Mouse (Mus musculus): ENCODE data around the gene Shmt1. TPM values are rescaled to one million over a fixed set of nuclear protein-coding genes. Genes with fewer than 3 reads are reported as not detected.
"Not testable (repeated sequence)": the region's sequence is repeated elsewhere in the genome, so short reads cannot be mapped to it uniquely, and the experiment has no call there.

Gene Shmt1
- polyA plus RNA-seq (2014; fragmentation: Nextera tagmentation; extraction: Ambion mirVana), result 93.5 and 101 TPM in 2 replicates

DNA sequence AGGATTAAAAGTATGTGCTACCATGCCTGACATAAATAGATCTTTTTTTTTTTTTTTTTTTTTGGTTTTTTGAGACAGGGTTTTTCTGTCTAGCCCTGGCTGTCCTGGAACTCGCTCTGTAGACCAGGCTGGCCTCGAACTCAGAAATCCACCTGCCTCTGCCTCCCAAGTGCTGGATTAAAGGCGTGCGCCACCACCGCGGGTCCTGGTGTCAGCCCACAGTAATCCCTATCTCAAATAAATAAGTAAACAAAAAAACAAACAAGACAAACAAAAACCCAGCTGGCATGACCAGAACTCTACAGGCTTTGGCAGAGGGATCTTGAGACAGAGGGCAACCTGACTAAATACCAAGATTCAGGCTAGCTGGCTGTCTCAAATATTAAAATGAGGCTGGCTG, at the start of gene Shmt1:
Shmt1 (minus strand) TSS at position 101 of the 400 bp plus-strand sequence.
- peak within 1 kb of the TSS; percentile 32 for H3K27ac ChIP-seq (ENCODE audit: low read depth, low read length)
- peak within 1 kb of the TSS; percentile 55 for H3K4me3 ChIP-seq (ENCODE audit: low read depth, low read length)
- peak within 1 kb of the TSS; percentile 49 for H3K9ac ChIP-seq (ENCODE audit: low read depth, low read length)
- DNase-seq (ENCODE audit: low spot score); H3K9me3 ChIP-seq (ENCODE audit: control insufficient read depth, low read length); ATAC-seq (replicated peaks; ENCODE audit: low FRiP score); H3K36me3 ChIP-seq (ENCODE audit: control insufficient read depth, insufficient read depth, low read length); H3K27me3 ChIP-seq (replicated peaks; ENCODE audit: control insufficient read depth, insufficient read depth, low read length): not testable (repeated sequence)
- H3K4me1 ChIP-seq (replicated peaks; ENCODE audit: control insufficient read depth, insufficient read depth, low read length), result peaks cover 24% of the 10 kb centered on the region
- WGBS, result 21% methylated on average over 6 of the region's 6 CpGs
- peak within 1 kb of the TSS; percentile 76 for H3K4me2 ChIP-seq

DNA sequence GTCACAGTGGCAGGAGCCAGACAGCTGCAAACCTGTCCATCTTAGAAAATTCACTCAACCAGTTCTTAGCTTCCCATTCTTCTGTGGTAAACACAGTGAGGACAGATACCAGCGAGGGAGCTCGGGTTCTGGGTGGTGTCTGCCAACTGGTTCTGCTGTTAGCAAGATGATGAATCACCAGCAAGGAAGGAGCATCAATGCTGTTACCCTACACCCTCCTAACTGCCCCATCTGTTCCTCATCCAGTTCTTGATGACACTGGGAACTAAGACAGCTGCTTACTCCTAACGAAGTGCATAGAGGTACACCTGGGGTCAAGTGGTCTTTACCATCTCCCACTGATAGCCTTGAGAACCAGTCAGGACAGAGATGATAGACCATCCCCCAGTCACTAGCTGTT, 45.1 kb upstream of the Shmt1 start:
- DNase-seq (ENCODE audit: low spot score) (no peak), ATAC-seq (replicated peaks; ENCODE audit: low FRiP score) (no peak)
- Histone ChIP-seq H3K4me3 (ENCODE audit: low read depth, low read length) (no peak overlapping the region), H3K27ac (ENCODE audit: low read depth, low read length) (0 out of 2 replicates have a peak overlapping the region, but pooled peaks have one; percentile 5), H3K4me1 (replicated peaks; ENCODE audit: control insufficient read depth, insufficient read depth, low read length) (no peaks in the 10 kb centered on the region), H3K27me3 (replicated peaks; ENCODE audit: control insufficient read depth, insufficient read depth, low read length) (no peaks in the 10 kb centered on the region), H3K36me3 (ENCODE audit: control insufficient read depth, insufficient read depth, low read length) (peaks cover 29% of the 10 kb centered on the region), H3K9me3 (ENCODE audit: control insufficient read depth, low read length) (no peaks in the 10 kb centered on the region), H3K9ac (ENCODE audit: low read depth, low read length) (no peak overlapping the region), H3K4me2 (no peak overlapping the region)
- 67% methylated on average over 3 of the region's 3 CpGs for WGBS

DNA sequence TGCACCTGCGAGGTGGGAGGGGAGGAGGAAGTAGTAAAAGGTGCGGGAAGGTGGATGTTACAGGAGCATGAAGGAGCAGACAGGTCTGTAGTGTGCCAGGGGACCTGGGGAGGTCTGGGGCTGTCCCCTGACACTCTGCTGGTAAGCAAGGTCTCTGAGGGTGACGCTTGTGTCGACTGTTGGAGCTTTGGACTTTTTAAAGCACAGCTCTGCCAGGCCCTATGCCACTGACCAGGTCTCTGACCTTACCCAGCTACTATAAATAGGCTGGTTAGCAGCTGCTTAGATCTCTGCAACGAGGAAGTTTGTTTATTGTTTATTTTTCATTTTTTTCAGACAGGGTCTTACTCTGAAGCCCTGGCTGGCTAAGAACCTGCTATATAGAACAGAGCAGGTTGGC, 33.9 kb upstream of the Shmt1 start:
- no peaks in the 10 kb centered on the region for H3K9me3 ChIP-seq (ENCODE audit: control insufficient read depth, low read length)
- no peak overlapping the region for H3K4me2 ChIP-seq
- H3K36me3 ChIP-seq (ENCODE audit: control insufficient read depth, insufficient read depth, low read length), result peaks cover 12% of the 10 kb centered on the region
- no peak for DNase-seq (ENCODE audit: low spot score)
- H3K4me1 ChIP-seq (replicated peaks; ENCODE audit: control insufficient read depth, insufficient read depth, low read length), result no peaks in the 10 kb centered on the region
- WGBS, result 91% methylated on average over 5 of the region's 5 CpGs
- H3K27me3 ChIP-seq (replicated peaks; ENCODE audit: control insufficient read depth, insufficient read depth, low read length), result no peaks in the 10 kb centered on the region
- H3K9ac ChIP-seq (ENCODE audit: low read depth, low read length), result no peak overlapping the region
- ATAC-seq (replicated peaks; ENCODE audit: low FRiP score), result no peak
- H3K4me3 ChIP-seq (ENCODE audit: low read depth, low read length), result no peak overlapping the region
- no peak overlapping the region for H3K27ac ChIP-seq (ENCODE audit: low read depth, low read length)

DNA sequence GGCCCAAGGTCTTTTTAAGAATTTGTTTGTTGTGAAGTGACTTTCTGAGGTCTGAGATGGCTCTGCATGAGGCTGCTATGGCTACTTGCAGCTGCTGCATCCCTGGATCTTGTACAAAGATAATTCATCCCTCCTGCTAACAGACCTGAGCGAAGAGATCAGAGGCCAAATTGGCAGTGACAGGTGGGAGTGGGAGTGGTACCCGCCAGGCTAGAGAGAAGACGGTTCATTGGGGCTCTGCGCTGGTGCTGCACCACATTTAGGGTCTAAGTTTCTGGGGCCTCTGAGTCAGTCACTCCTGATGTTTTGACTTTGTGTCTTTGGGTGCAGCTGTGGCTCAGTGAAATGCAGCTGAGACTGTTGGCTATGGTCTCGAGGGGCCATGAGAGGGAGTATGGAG, 31.9 kb upstream of the Shmt1 start:
- DNase-seq (ENCODE audit: low spot score) (no peak), ATAC-seq (replicated peaks; ENCODE audit: low FRiP score) (no peak)
- H3K27ac ChIP-seq (ENCODE audit: low read depth, low read length), result no peak overlapping the region
- peaks cover 8% of the 10 kb centered on the region; the same call in 1 of the 2 replicates for H3K36me3 ChIP-seq (ENCODE audit: control insufficient read depth, insufficient read depth, low read length)
- no peak overlapping the region for H3K9ac ChIP-seq (ENCODE audit: low read depth, low read length)
- no peaks in the 10 kb centered on the region for H3K4me1 ChIP-seq (replicated peaks; ENCODE audit: control insufficient read depth, insufficient read depth, low read length)
- H3K4me3 ChIP-seq (ENCODE audit: low read depth, low read length), result no peak overlapping the region
- H3K9me3 ChIP-seq (ENCODE audit: control insufficient read depth, low read length), result no peaks in the 10 kb centered on the region
- H3K4me2 ChIP-seq, result no peak overlapping the region
- 88% methylated on average over 5 of the region's 5 CpGs for WGBS
- H3K27me3 ChIP-seq (replicated peaks; ENCODE audit: control insufficient read depth, insufficient read depth, low read length), result no peaks in the 10 kb centered on the region

DNA sequence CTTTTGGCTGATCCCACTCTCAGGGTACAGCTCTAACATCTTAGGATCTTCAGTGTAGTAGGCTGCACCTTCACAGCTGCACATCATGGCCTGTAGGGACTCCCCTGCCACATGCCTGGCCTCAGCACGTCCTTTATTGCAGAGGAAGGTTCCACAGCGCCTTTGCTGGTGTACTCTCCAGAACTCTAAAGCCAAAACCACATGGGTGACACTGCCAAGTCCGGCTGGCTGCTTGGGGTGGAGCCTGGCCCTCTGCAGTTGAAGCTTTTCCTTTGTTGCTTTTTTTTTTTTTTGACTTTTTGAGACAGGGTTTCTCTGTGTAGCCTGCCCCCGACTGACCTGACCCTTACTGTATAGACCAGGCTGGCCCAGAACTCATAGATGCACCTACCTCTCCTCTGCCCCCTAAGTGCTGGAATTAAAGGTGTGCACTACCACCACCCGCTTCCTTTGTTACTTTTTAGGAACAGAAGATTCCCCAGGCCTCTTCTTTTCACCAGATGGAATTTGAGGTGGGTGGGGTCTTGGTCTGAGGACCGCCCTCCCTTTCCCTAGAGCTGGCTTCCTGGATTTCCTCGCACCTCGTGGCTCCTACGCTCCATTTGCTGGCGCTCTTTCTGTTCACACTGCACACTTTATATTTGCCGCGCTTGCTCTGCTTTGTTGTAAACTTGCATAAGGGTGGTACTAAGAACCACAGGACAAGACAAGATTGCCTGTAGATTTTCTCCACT, 30.1 kb upstream of the Shmt1 start:
- no peak overlapping the region for H3K4me3 ChIP-seq (ENCODE audit: low read depth, low read length)
- H3K36me3 ChIP-seq (ENCODE audit: control insufficient read depth, insufficient read depth, low read length), result no peaks in the 10 kb centered on the region
- ATAC-seq (replicated peaks; ENCODE audit: low FRiP score) (no peak), DNase-seq (ENCODE audit: low spot score) (no peak)
- H3K9ac ChIP-seq (ENCODE audit: low read depth, low read length), result no peak overlapping the region
- H3K9me3 ChIP-seq (ENCODE audit: control insufficient read depth, low read length), result no peaks in the 10 kb centered on the region
- WGBS, result 84% methylated on average over 12 of the region's 12 CpGs
- H3K4me1 ChIP-seq (replicated peaks; ENCODE audit: control insufficient read depth, insufficient read depth, low read length), result peaks cover 8% of the 10 kb centered on the region
- H3K4me2 ChIP-seq, result no peak overlapping the region
- no peak overlapping the region for H3K27ac ChIP-seq (ENCODE audit: low read depth, low read length)
- H3K27me3 ChIP-seq (replicated peaks; ENCODE audit: control insufficient read depth, insufficient read depth, low read length), result no peaks in the 10 kb centered on the region

DNA sequence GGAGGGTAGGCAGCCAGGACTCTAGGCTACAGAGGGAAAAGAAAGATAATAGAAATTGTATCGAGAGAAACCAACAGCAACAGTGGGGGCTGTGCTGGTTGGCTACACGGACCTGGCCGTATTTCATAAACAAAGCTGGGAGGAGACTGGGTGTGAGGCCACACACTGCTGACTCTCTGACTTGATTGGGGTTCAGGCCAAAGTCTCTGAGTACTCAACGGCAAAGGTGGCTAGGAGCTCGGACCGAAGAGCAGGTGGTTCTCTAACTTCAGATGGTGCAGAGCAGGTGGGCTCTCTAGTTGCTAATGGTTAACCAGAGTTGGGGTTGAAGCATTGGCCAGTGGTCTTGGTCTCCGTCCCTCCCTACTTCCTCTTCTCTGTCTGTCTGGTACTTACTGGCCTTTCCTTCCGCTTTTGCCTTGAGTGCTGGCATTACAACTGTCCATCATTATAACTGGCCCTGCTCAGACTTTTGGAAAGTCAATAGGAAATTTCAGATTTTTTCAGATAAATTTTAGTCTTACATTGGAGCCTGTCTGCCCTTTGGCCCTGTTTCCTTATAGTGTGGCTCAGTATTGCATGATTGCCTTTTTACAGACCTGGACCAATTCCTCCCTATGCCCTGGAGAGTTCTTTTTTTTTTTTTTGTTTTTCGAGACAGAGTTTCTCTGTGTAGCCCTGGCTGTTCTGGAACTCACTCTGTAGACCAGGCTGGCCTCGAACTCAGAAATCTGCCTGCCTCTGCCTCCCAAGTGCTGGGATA, 26.3 kb upstream of the Shmt1 start:
- H3K4me2 ChIP-seq, result peak overlapping the region; percentile 14
- H3K36me3 ChIP-seq (ENCODE audit: control insufficient read depth, insufficient read depth, low read length), result no peaks in the 10 kb centered on the region
- H3K9me3 ChIP-seq (ENCODE audit: control insufficient read depth, low read length), result no peaks in the 10 kb centered on the region
- no peak overlapping the region for H3K9ac ChIP-seq (ENCODE audit: low read depth, low read length)
- H3K27me3 ChIP-seq (replicated peaks; ENCODE audit: control insufficient read depth, insufficient read depth, low read length), result no peaks in the 10 kb centered on the region
- peak overlapping the region; percentile 21; the same call in 1 of the 2 replicates for H3K27ac ChIP-seq (ENCODE audit: low read depth, low read length)
- no peak overlapping the region for H3K4me3 ChIP-seq (ENCODE audit: low read depth, low read length)
- no peak for DNase-seq (ENCODE audit: low spot score)
- ATAC-seq (replicated peaks; ENCODE audit: low FRiP score), result no peak; the same call in 1 of the 2 replicates
- H3K4me1 ChIP-seq (replicated peaks; ENCODE audit: control insufficient read depth, insufficient read depth, low read length), result peaks cover 8% of the 10 kb centered on the region
- WGBS, result 66% methylated on average over 10 of the region's 10 CpGs

DNA sequence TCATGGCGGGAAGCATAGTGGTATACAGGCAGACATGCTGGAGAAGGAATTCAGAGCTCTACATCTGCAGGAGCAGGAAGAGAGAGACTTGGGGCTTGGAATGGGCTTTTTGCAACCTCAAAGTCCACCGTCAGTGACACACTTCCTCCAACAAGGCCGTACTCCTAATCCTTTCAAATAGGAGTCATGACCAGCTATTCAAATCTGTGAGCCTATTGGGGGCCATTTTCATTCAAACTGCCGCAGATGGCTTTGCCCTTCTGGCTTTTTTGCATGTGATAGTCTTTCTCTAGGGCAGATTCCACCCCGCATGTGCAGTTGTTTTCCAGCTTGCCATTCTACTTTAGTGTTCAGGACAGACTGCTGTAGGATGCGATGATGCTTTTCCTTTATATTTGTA, 25.4 kb upstream of the Shmt1 start:
- H3K27ac ChIP-seq (ENCODE audit: low read depth, low read length), result peak overlapping the region; percentile 21; the same call in 1 of the 2 replicates
- no peak for DNase-seq (ENCODE audit: low spot score)
- H3K9me3 ChIP-seq (ENCODE audit: control insufficient read depth, low read length), result no peaks in the 10 kb centered on the region
- H3K9ac ChIP-seq (ENCODE audit: low read depth, low read length), result 0 out of 2 replicates have a peak overlapping the region, but pooled peaks have one; percentile 12
- no peak overlapping the region for H3K4me2 ChIP-seq
- 91% methylated on average over 6 of the region's 6 CpGs for WGBS
- ATAC-seq (replicated peaks; ENCODE audit: low FRiP score), result no peak
- no peaks in the 10 kb centered on the region for H3K27me3 ChIP-seq (replicated peaks; ENCODE audit: control insufficient read depth, insufficient read depth, low read length)
- H3K4me1 ChIP-seq (replicated peaks; ENCODE audit: control insufficient read depth, insufficient read depth, low read length), result peaks cover 8% of the 10 kb centered on the region
- no peaks in the 10 kb centered on the region for H3K36me3 ChIP-seq (ENCODE audit: control insufficient read depth, insufficient read depth, low read length)
- H3K4me3 ChIP-seq (ENCODE audit: low read depth, low read length), result no peak overlapping the region

DNA sequence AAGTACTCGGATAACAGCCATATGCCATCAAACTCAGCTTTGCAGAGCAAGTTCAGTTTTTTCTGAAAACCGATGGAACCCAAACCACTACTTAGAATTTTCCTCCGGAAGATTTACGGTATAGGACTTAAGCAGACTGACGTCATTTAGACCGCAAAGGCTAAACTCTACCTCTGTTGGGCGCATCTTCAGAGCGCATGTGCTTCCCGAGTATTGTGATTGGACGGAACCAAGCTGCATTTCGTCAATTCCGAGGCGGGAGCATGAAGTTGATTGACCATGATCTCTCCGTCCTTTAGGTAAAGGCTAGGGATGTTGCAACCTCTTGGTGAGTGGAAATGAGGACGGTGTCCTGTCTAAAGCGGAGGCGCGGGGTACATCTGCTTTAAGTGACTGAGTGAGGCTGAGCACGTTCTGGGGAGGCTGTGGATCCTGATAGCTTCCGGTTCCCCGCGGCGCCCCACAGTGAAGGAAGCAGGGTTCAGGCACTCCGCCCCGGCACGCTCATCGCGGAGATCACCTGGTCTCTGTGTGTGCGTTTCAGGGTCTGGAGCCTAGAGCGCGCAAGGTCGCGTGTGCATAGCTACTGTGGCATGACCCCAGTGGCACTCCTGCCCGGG, 19.0 kb upstream of the Shmt1 start, which contains the start of gene Dhrs7b:
Dhrs7b (plus strand) TSS at position 199 of the 620 bp plus-strand sequence.
- H3K4me2 ChIP-seq, result peak within 1 kb of the TSS; percentile 88
- peak; percentile 95 for ATAC-seq (replicated peaks; ENCODE audit: low FRiP score)
- peaks cover 7% of the 10 kb centered on the region for H3K4me1 ChIP-seq (replicated peaks; ENCODE audit: control insufficient read depth, insufficient read depth, low read length)
- peak within 1 kb of the TSS; percentile 86 for H3K27ac ChIP-seq (ENCODE audit: low read depth, low read length)
- H3K27me3 ChIP-seq (replicated peaks; ENCODE audit: control insufficient read depth, insufficient read depth, low read length), result no peaks in the 10 kb centered on the region
- no peaks in the 10 kb centered on the region for H3K9me3 ChIP-seq (ENCODE audit: control insufficient read depth, low read length)
- under 1% methylated on average over 34 of the region's 34 CpGs for WGBS
- peak; percentile 84 for DNase-seq (ENCODE audit: low spot score)
- H3K36me3 ChIP-seq (ENCODE audit: control insufficient read depth, insufficient read depth, low read length), result no peaks in the 10 kb centered on the region
- H3K9ac ChIP-seq (ENCODE audit: low read depth, low read length), result peak within 1 kb of the TSS; percentile 74
- H3K4me3 ChIP-seq (ENCODE audit: low read depth, low read length), result peak within 1 kb of the TSS; percentile 83

All from liver, embryonic 11.5 days (tissue).